Mouse (Mus musculus): Measurements from ENCODE around the gene Pax6. TPM values are rescaled to one million over a fixed set of nuclear protein-coding genes. Genes with fewer than 3 reads are reported as not detected.
A peak's percentile ranks its signal among the peaks of the same experiment; 100 is the strongest.

Pax6 gene
- polyA plus RNA-seq, 1 experiment from 2014 or later: 11.4 TPM

DNA sequence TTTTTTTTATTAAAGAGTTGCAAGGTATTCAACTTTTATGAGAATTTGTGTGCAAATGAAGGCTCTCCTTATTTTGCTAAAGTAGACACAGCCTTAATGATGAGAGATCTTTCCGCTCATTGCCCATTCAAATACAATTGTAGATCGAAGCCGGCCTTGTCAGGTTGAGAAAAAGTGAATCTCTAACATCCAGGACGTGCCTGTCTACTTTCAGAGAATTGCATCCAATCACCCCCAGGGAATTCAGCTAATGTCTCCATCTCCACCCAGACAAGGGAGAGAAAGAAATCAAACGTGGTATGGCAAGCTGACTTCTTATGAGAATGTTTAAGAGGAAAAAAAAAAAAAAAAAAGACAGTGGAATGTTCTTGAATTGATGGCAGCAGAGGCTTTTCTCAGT is 3.7 kb upstream of the Pax6 start:
- Histone ChIP-seq H3K9ac (replicated peaks) (no peak overlapping the region), H3K4me3 (replicated peaks) (no peak overlapping the region), H3K9me3 (replicated peaks) (no peaks in the 10 kb centered on the region), H3K27ac (replicated peaks) (no peak overlapping the region), H3K27me3 (replicated peaks) (peaks cover 87% of the 10 kb centered on the region), H3K36me3 (no peaks in the 10 kb centered on the region), H3K4me1 (peaks cover 20% of the 10 kb centered on the region), H3K4me2 (no peak overlapping the region)
- no peak for ATAC-seq (ENCODE audit: low FRiP score)
- 22% methylated on average over 5 of the region's 5 CpGs for WGBS

DNA sequence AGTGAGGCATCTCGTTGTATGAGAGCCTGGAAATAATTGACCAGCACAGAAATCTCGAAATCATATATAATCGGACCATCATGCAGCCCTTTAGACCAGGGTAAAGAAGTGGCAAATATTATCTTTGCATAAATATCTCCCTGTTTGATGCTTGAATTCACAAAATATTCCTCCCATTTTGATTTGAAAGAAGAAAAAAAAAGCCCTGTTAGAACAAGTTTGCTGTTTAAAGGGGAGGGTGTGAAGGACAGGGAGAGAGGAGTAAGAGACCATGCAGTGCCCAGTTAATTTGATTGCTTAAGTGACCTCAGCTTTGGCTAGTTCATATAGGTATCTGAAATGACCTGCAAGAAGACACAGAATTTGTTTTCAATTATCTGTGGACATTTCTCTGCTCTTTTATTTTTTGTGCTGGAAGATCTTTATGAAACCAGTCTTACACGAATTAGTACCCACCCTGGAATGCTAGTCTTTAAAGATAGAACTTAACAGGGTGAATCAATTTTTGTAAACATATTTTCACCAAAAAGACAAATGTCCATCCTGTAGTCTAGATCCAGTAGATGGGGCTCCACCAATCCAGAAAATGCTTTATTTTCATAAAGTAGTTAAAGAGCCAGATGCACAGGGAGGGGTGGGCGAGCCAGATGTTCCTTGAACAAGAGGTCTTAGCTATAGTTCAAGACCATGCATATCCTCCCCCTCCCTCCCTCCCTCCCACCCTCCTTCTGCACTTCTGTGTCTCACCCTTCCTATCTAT is 3.0 kb upstream of the Pax6 start:
- Histone ChIP-seq H3K4me1 (peaks cover 17% of the 10 kb centered on the region), H3K36me3 (no peaks in the 10 kb centered on the region), H3K27me3 (replicated peaks) (peaks cover 87% of the 10 kb centered on the region), H3K27ac (replicated peaks) (no peak overlapping the region), H3K9me3 (replicated peaks) (no peaks in the 10 kb centered on the region), H3K9ac (replicated peaks) (no peak overlapping the region), H3K4me2 (no peak overlapping the region), H3K4me3 (replicated peaks) (no peak overlapping the region)
- 37% methylated on average over 5 of the region's 5 CpGs for WGBS
- no peak for ATAC-seq (ENCODE audit: low FRiP score)

- Histone ChIP-seq H3K9me3 (replicated peaks) (no peaks in the 10 kb centered on the region), H3K27ac (replicated peaks) (no peak overlapping the region), H3K4me1 (peaks cover 17% of the 10 kb centered on the region), H3K9ac (replicated peaks) (no peak overlapping the region), H3K4me2 (no peak overlapping the region), H3K4me3 (replicated peaks) (no peak overlapping the region), H3K27me3 (replicated peaks) (peaks cover 90% of the 10 kb centered on the region), H3K36me3 (no peaks in the 10 kb centered on the region)
- WGBS: 20% methylated on average over 6 of the region's 6 CpGs
- ATAC-seq (ENCODE audit: low FRiP score): no peak
These were observed 2.4 kb upstream of the Pax6 start for GRCm38 (mm10) chr2:105666331-105666730.

DNA sequence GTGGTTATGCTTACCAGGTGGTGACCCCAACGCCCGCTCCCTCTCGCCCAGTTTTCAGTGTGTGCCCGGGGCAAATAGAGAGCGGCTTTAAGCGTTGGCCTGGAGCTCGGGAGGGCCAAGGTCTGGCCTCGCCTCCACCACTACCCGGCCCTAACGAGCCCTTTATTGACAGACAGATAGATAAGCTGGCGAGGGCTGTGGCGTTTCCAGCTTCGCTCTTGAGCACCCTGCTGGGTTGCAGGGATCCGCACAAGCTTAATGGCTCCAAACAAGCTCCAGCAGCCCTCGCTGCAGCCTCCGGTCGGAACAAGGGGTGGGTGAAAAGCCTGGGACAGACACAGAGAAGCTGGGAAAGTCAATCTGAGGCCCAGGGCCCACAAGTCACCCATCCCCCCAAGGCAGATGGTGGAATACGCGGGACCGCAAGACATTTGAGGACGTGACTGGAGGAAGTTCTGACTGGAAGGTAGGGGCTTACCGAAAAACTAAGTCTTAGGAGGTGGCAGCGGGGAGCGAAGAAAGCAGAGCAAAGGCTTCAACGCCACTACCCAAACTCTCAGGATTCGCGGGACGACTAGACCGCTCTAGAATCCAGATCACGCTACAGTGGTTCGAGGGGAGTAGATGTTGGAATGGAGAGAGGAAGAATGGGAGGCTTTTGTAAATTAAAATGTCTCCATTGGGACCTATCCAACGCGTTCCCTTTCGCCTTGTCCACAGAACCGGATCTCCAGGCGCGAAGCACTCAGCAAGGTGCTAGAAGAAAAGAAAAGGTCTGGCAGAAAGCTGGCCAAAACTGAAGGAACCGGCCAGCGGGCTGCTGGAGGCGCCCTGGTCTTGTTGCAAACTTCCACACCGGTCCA is 1.7 kb upstream of the Pax6 start:
- Histone ChIP-seq H3K27me3 (replicated peaks) (peaks cover 95% of the 10 kb centered on the region), H3K9me3 (replicated peaks) (no peaks in the 10 kb centered on the region), H3K27ac (replicated peaks) (no peak overlapping the region), H3K4me2 (no peak overlapping the region), H3K36me3 (no peaks in the 10 kb centered on the region), H3K4me1 (peaks cover 17% of the 10 kb centered on the region), H3K9ac (replicated peaks) (no peak overlapping the region), H3K4me3 (replicated peaks) (no peak overlapping the region)
- ATAC-seq (ENCODE audit: low FRiP score): no peak
- WGBS: 6% methylated on average over 41 of the region's 41 CpGs

DNA sequence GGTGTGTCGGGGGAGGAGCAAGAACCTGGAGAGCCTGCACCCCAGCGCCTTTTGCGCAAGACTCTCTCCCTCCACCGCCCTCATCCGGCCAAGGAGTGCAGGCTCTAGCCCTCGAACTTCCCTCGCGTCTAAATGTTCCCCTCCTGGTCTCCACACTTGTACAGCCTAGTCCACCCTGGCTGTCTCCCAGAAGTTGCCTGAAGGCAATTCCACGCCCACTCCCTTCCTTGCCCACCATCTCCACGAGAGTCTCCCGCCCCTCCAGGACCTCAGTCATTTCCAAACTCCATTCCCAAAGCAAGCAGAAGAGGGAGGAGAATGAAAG is 1.1 kb upstream of the Pax6 start:
- WGBS: 3% methylated on average over 11 of the region's 11 CpGs
- H3K4me2 ChIP-seq: no peak overlapping the region
- ATAC-seq (ENCODE audit: low FRiP score): 0 out of 2 replicates have a peak, but pooled peaks have one; percentile 7
- H3K4me1 ChIP-seq: peaks cover 17% of the 10 kb centered on the region
- H3K4me3 ChIP-seq (replicated peaks): no peak overlapping the region
- no peaks in the 10 kb centered on the region for H3K9me3 ChIP-seq (replicated peaks)
- no peaks in the 10 kb centered on the region for H3K36me3 ChIP-seq
- no peak overlapping the region for H3K27ac ChIP-seq (replicated peaks)
- no peak overlapping the region for H3K9ac ChIP-seq (replicated peaks)
- peaks cover 99% of the 10 kb centered on the region for H3K27me3 ChIP-seq (replicated peaks)

- Histone ChIP-seq H3K4me2 (peak overlapping the region; percentile 47), H3K9ac (replicated peaks) (0 out of 2 replicates have a peak overlapping the region, but pooled peaks have one; percentile 8)
These were observed 716 bp downstream of the Pax6 start for GRCm38 (mm10) chr2:105669371-105669861.

GRCm38 (mm10) chr2:105669881-105670730 is 1.4 kb downstream of the Pax6 start:
- 6% methylated on average over 29 of the region's 29 CpGs for WGBS
- H3K36me3 ChIP-seq: no peaks in the 10 kb centered on the region
- H3K9me3 ChIP-seq (replicated peaks): no peaks in the 10 kb centered on the region
- H3K4me2 ChIP-seq: peak overlapping the region; percentile 47
- ATAC-seq (ENCODE audit: low FRiP score): no peak
- H3K9ac ChIP-seq (replicated peaks): no peak overlapping the region
- peak overlapping the region; percentile 27 for H3K4me3 ChIP-seq (replicated peaks)
- peaks cover 34% of the 10 kb centered on the region for H3K4me1 ChIP-seq
- no peak overlapping the region for H3K27ac ChIP-seq (replicated peaks)
- peaks cover 98% of the 10 kb centered on the region for H3K27me3 ChIP-seq (replicated peaks)

More at GRCm38 (mm10) chr2:105669371-105669861, 716 bp downstream of the Pax6 start:
- H3K36me3 ChIP-seq: no peaks in the 10 kb centered on the region
- ATAC-seq (ENCODE audit: low FRiP score): no peak
- H3K4me1 ChIP-seq: peaks cover 27% of the 10 kb centered on the region
- H3K27me3 ChIP-seq (replicated peaks): peaks cover 99% of the 10 kb centered on the region
- no peak overlapping the region for H3K27ac ChIP-seq (replicated peaks)
- H3K9me3 ChIP-seq (replicated peaks): no peaks in the 10 kb centered on the region
- WGBS: 1% methylated on average over 35 of the region's 35 CpGs
- peak overlapping the region; percentile 27 for H3K4me3 ChIP-seq (replicated peaks)

DNA sequence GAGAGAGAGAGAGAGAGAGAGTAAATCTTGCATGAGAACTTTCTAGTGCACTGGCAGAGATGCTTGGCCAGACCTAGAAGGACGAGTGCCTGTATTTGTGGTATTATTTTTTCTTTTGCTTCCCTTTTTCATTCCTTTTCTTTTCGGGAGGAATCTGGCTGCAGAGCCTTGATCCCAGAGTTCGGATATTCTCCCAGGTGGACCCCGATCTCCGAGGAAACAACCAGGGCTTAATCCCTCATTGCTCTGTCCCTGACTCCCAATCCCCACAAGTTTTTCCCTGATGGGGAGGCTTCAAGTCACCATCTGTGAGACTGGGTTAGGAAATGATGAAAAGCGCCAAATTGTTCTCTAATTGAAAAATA is 2.0 kb downstream of the Pax6 start:
- 20% methylated on average over 6 of the region's 6 CpGs for WGBS
- Histone ChIP-seq H3K4me2 (peak overlapping the region; percentile 9; the same call in 1 of the 2 replicates), H3K4me1 (peaks cover 39% of the 10 kb centered on the region), H3K9ac (replicated peaks) (no peak overlapping the region), H3K27ac (replicated peaks) (no peak overlapping the region), H3K27me3 (replicated peaks) (peaks cover 92% of the 10 kb centered on the region), H3K9me3 (replicated peaks) (no peaks in the 10 kb centered on the region), H3K36me3 (no peaks in the 10 kb centered on the region), H3K4me3 (replicated peaks) (no peak overlapping the region)
- no peak for ATAC-seq (ENCODE audit: low FRiP score)

DNA sequence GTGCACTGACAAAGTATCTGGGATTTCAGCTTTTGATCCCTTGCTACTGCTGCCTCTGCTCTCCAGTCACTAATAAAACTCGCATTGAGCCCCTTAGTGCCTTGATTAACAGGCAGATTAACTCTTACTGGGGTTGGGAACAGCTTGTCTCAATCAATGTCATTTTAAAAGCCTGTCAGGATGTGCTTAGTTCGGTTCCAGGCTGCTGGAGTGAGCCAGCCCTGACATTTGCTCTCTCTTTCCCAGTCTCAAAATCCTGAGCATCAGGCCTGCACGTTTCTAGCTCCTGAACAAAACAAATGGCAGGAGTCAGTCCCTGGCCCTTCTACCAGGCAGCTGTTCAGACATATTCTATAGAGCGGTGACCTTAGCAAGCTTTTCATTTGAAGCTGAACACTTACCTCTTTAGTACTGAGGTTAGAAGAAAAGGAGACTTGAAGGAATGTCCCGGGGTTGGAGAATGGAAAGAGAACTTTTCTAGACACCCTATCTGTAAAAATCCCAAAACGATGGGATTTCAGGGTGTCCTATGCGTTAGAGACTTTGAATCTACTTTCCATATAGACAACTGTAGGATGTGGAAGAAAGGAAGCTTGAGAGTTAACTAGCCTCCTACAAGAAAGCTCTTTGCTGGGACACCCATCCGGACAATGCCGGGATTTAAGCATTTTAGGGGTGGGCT is 2.6 kb downstream of the Pax6 start:
- no peak overlapping the region for H3K27ac ChIP-seq (replicated peaks)
- no peaks in the 10 kb centered on the region for H3K36me3 ChIP-seq
- no peak for ATAC-seq (ENCODE audit: low FRiP score)
- H3K4me2 ChIP-seq: peak overlapping the region; percentile 64
- WGBS: 15% methylated on average over 9 of the region's 9 CpGs
- H3K4me3 ChIP-seq (replicated peaks): no peak overlapping the region
- no peak overlapping the region for H3K9ac ChIP-seq (replicated peaks)
- H3K27me3 ChIP-seq (replicated peaks): peaks cover 87% of the 10 kb centered on the region
- no peaks in the 10 kb centered on the region for H3K9me3 ChIP-seq (replicated peaks)
- peaks cover 44% of the 10 kb centered on the region for H3K4me1 ChIP-seq

GRCm38 (mm10) chr2:105671798-105672595 is 3.3 kb downstream of the Pax6 start:
- 7% methylated on average over 25 of the region's 25 CpGs for WGBS
- H3K9ac ChIP-seq (replicated peaks): no peak overlapping the region
- H3K36me3 ChIP-seq: no peaks in the 10 kb centered on the region
- peak overlapping the region; percentile 8; the same call in 1 of the 2 replicates for H3K4me3 ChIP-seq (replicated peaks)
- peaks cover 83% of the 10 kb centered on the region for H3K27me3 ChIP-seq (replicated peaks)
- no peaks in the 10 kb centered on the region for H3K9me3 ChIP-seq (replicated peaks)
- H3K27ac ChIP-seq (replicated peaks): 0 out of 2 replicates have a peak overlapping the region, but pooled peaks have one; percentile 48
- H3K4me2 ChIP-seq: peak overlapping the region; percentile 64
- H3K4me1 ChIP-seq: peaks cover 44% of the 10 kb centered on the region
- no peak for ATAC-seq (ENCODE audit: low FRiP score)

Data from neural tube, embryonic 15.5 days (tissue).